Mouse (Mus musculus) lung, postnatal 0 days (tissue): ENCODE data around the gene Gm20388.

Experiments
- CTCF ChIP-seq: IDR thresholded peaks from 2 replicates; pipeline ENCODE4 v1.5.1; 2016; ENCODE audit warnings: antibody characterized with exemption, mild to moderate bottlenecking
- EP300 ChIP-seq: IDR thresholded peaks from 2 replicates; pipeline ENCODE4 v1.6.1; 2016; ENCODE audit warnings: antibody characterized with exemption, mild to moderate bottlenecking, control low read depth

DNA sequence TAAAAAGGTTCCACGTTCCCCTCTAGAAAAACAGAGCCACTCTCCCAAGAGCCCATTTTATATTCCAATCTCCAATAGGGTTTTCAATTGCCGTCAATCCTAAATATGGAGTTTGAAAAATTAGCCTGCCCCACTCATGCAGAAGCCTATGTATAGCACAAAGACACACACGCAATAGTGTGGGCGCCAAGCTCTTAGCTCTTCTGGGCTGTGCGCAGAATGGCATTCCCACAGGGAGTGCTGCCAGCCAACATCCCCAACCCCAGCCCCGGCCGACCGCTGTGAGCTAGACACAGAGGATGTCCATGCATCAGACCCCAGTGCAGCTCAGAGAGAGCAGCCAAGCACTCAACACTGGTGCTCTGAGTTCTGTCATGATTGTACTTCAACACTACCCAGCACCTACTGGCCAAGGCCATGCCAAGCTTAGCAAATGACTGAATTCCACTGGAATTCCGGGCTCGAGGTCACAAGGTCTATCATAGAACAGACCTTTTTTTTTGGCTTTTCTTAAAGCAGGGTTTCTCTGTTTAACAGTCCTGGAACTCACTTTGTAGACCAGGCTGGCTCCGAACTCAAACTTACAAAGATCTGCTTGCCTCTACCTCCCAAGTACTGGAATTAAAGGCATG is 1899.0 kb downstream of the Gm20388 start:
- no peak for TF ChIP-seq CTCF
- no peak for TF ChIP-seq EP300
